ENCODE assay signal across 10 mouse cellular contexts in the genomic region with DNA sequence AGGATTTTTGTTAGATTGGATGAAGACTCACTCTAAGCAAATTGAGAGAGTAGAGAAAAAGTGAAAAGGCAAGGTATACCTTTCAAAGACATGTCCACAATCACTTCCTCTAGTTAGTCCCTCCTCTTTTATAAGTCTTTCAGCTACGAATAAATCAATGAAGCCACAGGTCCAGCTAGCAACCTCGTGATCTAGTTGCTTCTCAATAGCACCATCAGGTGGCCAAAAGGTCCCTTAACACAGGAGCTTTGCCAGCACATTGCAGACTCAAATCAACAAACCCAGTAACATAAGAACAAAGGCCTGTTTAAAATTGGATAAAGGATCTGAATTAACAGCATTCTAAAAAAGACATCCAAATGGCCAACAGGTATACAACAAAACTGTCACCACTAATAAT. TPM values are rescaled to one million over a fixed set of nuclear protein-coding genes. Genes with fewer than 3 reads are reported as not detected.
A peak's percentile ranks its signal among the peaks of the same experiment; 100 is the strongest.
DNase-seq lines count a peak whose midpoint lies in the region; ATAC-seq and TF ChIP-seq lines count a peak whose summit lies in the region.
"Had no signal": no experiment of that assay in that cellular context is flagged by ENCODE, and none has a peak within 500 bp of the region (broad histone marks: within the 10 kb centered on the region; RNA-seq: fewer than 3 reads in every experiment).

No protein-coding gene starts in this region.

- H3K4me1 ChIP-seq in heart, adult 2 months (ENCODE audit: control insufficient read depth, insufficient read depth, low read length), result no peaks in the 10 kb centered on the region
- no peaks in the 10 kb centered on the region for H3K4me1 ChIP-seq in heart, embryonic 11.5 days (ENCODE audit: control insufficient read depth, insufficient read depth, low read length)
- H3K4me1 ChIP-seq in midbrain, embryonic 11.5 days (ENCODE audit: control insufficient read depth, insufficient read depth, low read length), result no peaks in the 10 kb centered on the region
- no peaks in the 10 kb centered on the region for H3K4me1 ChIP-seq in midbrain, embryonic 10.5 days
- H3K4me1 ChIP-seq in stomach, postnatal 0 days (replicated peaks; ENCODE audit: control insufficient read depth, insufficient read depth), result no peaks in the 10 kb centered on the region
- H3K4me1 ChIP-seq: heart, embryonic 15.5 days had no signal

- H3K9me3 ChIP-seq in heart, embryonic 11.5 days (replicated peaks; ENCODE audit: control insufficient read depth, low read length), result no peaks in the 10 kb centered on the region
- no peaks in the 10 kb centered on the region for H3K9me3 ChIP-seq in midbrain, embryonic 11.5 days (ENCODE audit: control insufficient read depth, low read length)
- no peaks in the 10 kb centered on the region for H3K9me3 ChIP-seq in midbrain, embryonic 10.5 days (replicated peaks)
- H3K9me3 ChIP-seq in stomach, postnatal 0 days (ENCODE audit: control insufficient read depth, low read length), result no peaks in the 10 kb centered on the region
- H3K9me3 ChIP-seq: heart, embryonic 15.5 days had no signal

- TF ChIP-seq POLR2A in heart, adult 2 months (IDR thresholded peaks at IDR 0.05; ENCODE audit: insufficient read depth, low read depth, low read length), result no peak

- 25% methylated on average over 2 of the region's 2 CpGs for WGBS in heart, adult 2 months
- WGBS in heart, embryonic 11.5 days (ENCODE audit: insufficient replicate concordance), result 37% methylated on average over 2 of the region's 2 CpGs
- WGBS in midbrain, embryonic 11.5 days, result 28% methylated on average over 2 of the region's 2 CpGs
- WGBS in midbrain, embryonic 10.5 days, result 29% methylated on average over 2 of the region's 2 CpGs
- WGBS in stomach, postnatal 0 days, result 9% methylated on average over 2 of the region's 2 CpGs

- H3K4me3 ChIP-seq in heart, adult 2 months, result no peak overlapping the region
- H3K4me3 ChIP-seq in heart, embryonic 11.5 days (ENCODE audit: low read depth, low read length), result no peak overlapping the region
- H3K4me3 ChIP-seq in midbrain, embryonic 11.5 days (ENCODE audit: low read depth, low read length), result no peak overlapping the region
- H3K4me3 ChIP-seq in midbrain, embryonic 10.5 days, result no peak overlapping the region
- H3K4me3 ChIP-seq in stomach, postnatal 0 days (ENCODE audit: low read depth, low read length), result no peak overlapping the region
- H3K4me3 ChIP-seq: heart, embryonic 15.5 days had no signal

- no peak for ATAC-seq in heart, embryonic 11.5 days (replicated peaks; ENCODE audit: insufficient number of reproducible peaks, low FRiP score, low TSS enrichment)
- no peak for ATAC-seq in midbrain, embryonic 11.5 days (ENCODE audit: low FRiP score)
- no peak for ATAC-seq in stomach, postnatal 0 days (ENCODE audit: low FRiP score, low TSS enrichment)
- no peak for ATAC-seq in inflammation-experienced regulatory T-cells, adult 6 months

- no peaks in the 10 kb centered on the region for H3K27me3 ChIP-seq in heart, adult 2 months (ENCODE audit: control insufficient read depth, insufficient read depth, low read length)
- H3K27me3 ChIP-seq in heart, embryonic 11.5 days (ENCODE audit: control insufficient read depth, insufficient read depth, low read length), result no peaks in the 10 kb centered on the region
- no peaks in the 10 kb centered on the region for H3K27me3 ChIP-seq in midbrain, embryonic 11.5 days (ENCODE audit: control insufficient read depth, insufficient read depth, low read length)
- H3K27me3 ChIP-seq in midbrain, embryonic 10.5 days (ENCODE audit: low read depth, poor library complexity, severe bottlenecking), result no peaks in the 10 kb centered on the region
- H3K27me3 ChIP-seq in stomach, postnatal 0 days (ENCODE audit: control insufficient read depth, insufficient read depth, low read length), result no peaks in the 10 kb centered on the region
- H3K27me3 ChIP-seq: heart, embryonic 15.5 days had no signal

- TF ChIP-seq EP300 in heart, adult 2 months (IDR thresholded peaks at IDR 0.05; ENCODE audit: insufficient read depth, low read depth, low read length), result no peak
- no peak for TF ChIP-seq EP300 in stomach, postnatal 0 days (optimal IDR thresholded peaks at IDR 0.05)

- no peak overlapping the region for H3K27ac ChIP-seq in heart, adult 2 months
- no peak overlapping the region for H3K27ac ChIP-seq in heart, embryonic 11.5 days (ENCODE audit: low read depth, low read length)
- no peak overlapping the region for H3K27ac ChIP-seq in midbrain, embryonic 11.5 days (ENCODE audit: low read depth, low read length)
- no peak overlapping the region for H3K27ac ChIP-seq in midbrain, embryonic 10.5 days (replicated peaks)
- no peak overlapping the region for H3K27ac ChIP-seq in stomach, postnatal 0 days (replicated peaks)
- H3K27ac ChIP-seq: heart, embryonic 15.5 days; macrophage had no signal

- no peaks in the 10 kb centered on the region for H3K79me2 ChIP-seq in heart, adult 2 months (replicated peaks; ENCODE audit: control insufficient read depth, insufficient read depth, low read length)

- H3K9ac ChIP-seq in heart, adult 2 months (ENCODE audit: low read depth, low read length), result no peak overlapping the region
- H3K9ac ChIP-seq in heart, embryonic 11.5 days (ENCODE audit: low read depth, low read length), result no peak overlapping the region
- no peak overlapping the region for H3K9ac ChIP-seq in midbrain, embryonic 11.5 days (ENCODE audit: low read length)
- H3K9ac ChIP-seq in stomach, postnatal 0 days (ENCODE audit: low read length), result no peak overlapping the region
- H3K9ac ChIP-seq: heart, embryonic 15.5 days had no signal

- TF ChIP-seq CTCF in heart, adult 2 months (IDR thresholded peaks at IDR 0.05), result peak; percentile 52
- TF ChIP-seq CTCF in stomach, postnatal 0 days (IDR thresholded peaks at IDR 0.05; ENCODE audit: low read depth), result peak; percentile 69

- no peaks in the 10 kb centered on the region for H3K36me3 ChIP-seq in heart, adult 2 months (ENCODE audit: control insufficient read depth, insufficient read depth, low read length)
- no peaks in the 10 kb centered on the region for H3K36me3 ChIP-seq in heart, embryonic 11.5 days (ENCODE audit: control insufficient read depth, insufficient read depth, low read length)
- H3K36me3 ChIP-seq in midbrain, embryonic 11.5 days (ENCODE audit: control insufficient read depth, insufficient read depth, low read length), result no peaks in the 10 kb centered on the region
- H3K36me3 ChIP-seq in midbrain, embryonic 10.5 days, result no peaks in the 10 kb centered on the region
- H3K36me3 ChIP-seq in stomach, postnatal 0 days (ENCODE audit: control insufficient read depth, insufficient read depth, low read length), result no peaks in the 10 kb centered on the region
- H3K36me3 ChIP-seq: heart, embryonic 15.5 days had no signal

- DNase-seq in heart, adult 2 months, result no peak
- DNase-seq in midbrain, embryonic 11.5 days (ENCODE audit: low spot score, missing footprints), result peak; percentile 90
- no peak for DNase-seq in midbrain, embryonic 10.5 days (ENCODE audit: low spot score)
- peak; percentile 53 for DNase-seq in embryo, embryonic 11 days
- peak; percentile 13 for DNase-seq in stomach, postnatal 0 days (ENCODE audit: low spot score)
- no peak for DNase-seq in right cerebral cortex, postnatal 14 days

- no peak overlapping the region for H3K4me2 ChIP-seq in heart, embryonic 11.5 days
- H3K4me2 ChIP-seq in midbrain, embryonic 11.5 days, result no peak overlapping the region
- H3K4me2 ChIP-seq in stomach, postnatal 0 days (replicated peaks; ENCODE audit: low read depth), result no peak overlapping the region
- H3K4me2 ChIP-seq: heart, embryonic 15.5 days had no signal

- intact Hi-C loops in heart, adult 2 months (cut with DNase I), result loop anchor here (5.0 kb wide), 1 partner anchor 141 kb away; no protein-coding TSS in a partner anchor

RNA-seq across cellular contexts. Expression of a gene that starts 30.0 kb away (rescaled TPM):
- total RNA-seq in heart, adult 2 months (2021), result not detected
- polyA plus RNA-seq in heart, adult 2 months (2012; rRNA removed), result not detected in 2 replicates
- not detected in 2 replicates for polyA plus RNA-seq in heart, embryonic 11.5 days (2014; fragmentation: Nextera tagmentation; extraction: Ambion mirVana)
- 0.29 and 0.34 TPM in 2 replicates for polyA plus RNA-seq in midbrain, embryonic 11.5 days (2014; fragmentation: Nextera tagmentation; extraction: Ambion mirVana)
- 0.19 and 0.21 TPM in 2 replicates for polyA plus RNA-seq in midbrain, embryonic 10.5 days (2016; fragmentation: Nextera tagmentation; extraction: Ambion mirVana)
- not detected in 2 replicates for polyA plus RNA-seq in stomach, postnatal 0 days (2015; fragmentation: Nextera tagmentation; extraction: Ambion mirVana)
- not detected for polyA plus RNA-seq in inflammation-experienced regulatory T-cells, adult 6 months (2017; shearing (Covaris generic))
- polyA plus RNA-seq: heart, embryonic 15.5 days; macrophage had no signal

RNA-seq across cellular contexts. Expression of a gene that starts 30.4 kb away (rescaled TPM):
- 10 to 100 TPM; 26.9 to 28.1 TPM for total RNA-seq in heart, adult 2 months (2021)
- 16.3 and 18.8 TPM in 2 replicates for polyA plus RNA-seq in heart, adult 2 months (2012; rRNA removed)
- 18.7 and 21.1 TPM in 2 replicates for polyA plus RNA-seq in heart, embryonic 11.5 days (2014; fragmentation: Nextera tagmentation; extraction: Ambion mirVana)
- polyA plus RNA-seq in midbrain, embryonic 11.5 days (2014; fragmentation: Nextera tagmentation; extraction: Ambion mirVana), result 61.0 and 63.8 TPM in 2 replicates
- polyA plus RNA-seq in midbrain, embryonic 10.5 days (2016; fragmentation: Nextera tagmentation; extraction: Ambion mirVana), result 32.9 and 37.5 TPM in 2 replicates
- polyA plus RNA-seq in stomach, postnatal 0 days (2015; fragmentation: Nextera tagmentation; extraction: Ambion mirVana), result 10.5 and 11.3 TPM in 2 replicates
- 1 to 10 TPM; 3.3 to 5.0 (median 3.3) TPM for polyA plus RNA-seq in inflammation-experienced regulatory T-cells, adult 6 months (2017; shearing (Covaris generic))

Comparison
In these comparisons a context has a peak if more than half of its experiments do, and no peak if none do; other contexts are left out.
1. DNase-seq: peak in midbrain, embryonic 11.5 days (single experiment), embryo, embryonic 11 days (single experiment) and stomach, postnatal 0 days (single experiment); none in heart, adult 2 months (0 of 2), midbrain, embryonic 10.5 days (single experiment) and right cerebral cortex, postnatal 14 days (single experiment).